Mouse (Mus musculus) heart, embryonic 13.5 days (tissue): ENCODE results near the gene Tpte. TPM values are rescaled to one million over a fixed set of nuclear protein-coding genes. Genes with fewer than 3 reads are reported as not detected.
"Not testable (repeated sequence)": the region's sequence is repeated elsewhere in the genome, so short reads cannot be mapped to it uniquely, and the experiment has no call there.

Experiments
- ATAC-seq: fragments of 200-750 bp; cut with Nextera tagmentation; 2 replicates; pipeline ENCODE4 v1.8.0; 2017; ENCODE audit warnings: moderate TSS enrichment; ENCODE audit not compliant: insufficient number of reproducible peaks, low FRiP score, low TSS enrichment; ENCODE audit errors: extremely low read depth
- H3K27ac ChIP-seq: fragments of 300-500 bp; sonication (generic); replicated peaks from 2 replicates; pipeline ENCODE4 v1.5.1; 2015; ENCODE audit warnings: moderate library complexity, mild to moderate bottlenecking, inconsistent platforms
- H3K27me3 ChIP-seq: fragments of 300-500 bp; sonication (generic); replicated peaks from 2 replicates; pipeline ENCODE4 v1.6.1; 2015; ENCODE audit warnings: mild to moderate bottlenecking, inconsistent platforms
- H3K36me3 ChIP-seq: fragments of 300-500 bp; sonication (generic); 2 replicates; pipeline ENCODE4 v1.6.1; 2015; ENCODE audit warnings: mild to moderate bottlenecking, inconsistent platforms
- H3K4me1 ChIP-seq: fragments of 300-500 bp; sonication (generic); 2 replicates; pipeline ENCODE4 v1.6.1; 2015; ENCODE audit warnings: inconsistent platforms
- H3K4me2 ChIP-seq: fragments of 300-500 bp; sonication (generic); 2 replicates; pipeline ENCODE4 v1.6.1; 2015; ENCODE audit warnings: inconsistent platforms, mild to moderate bottlenecking, moderate library complexity
- H3K4me3 ChIP-seq: fragments of 300-500 bp; sonication (generic); 2 replicates; pipeline ENCODE4 v1.5.1; 2015; ENCODE audit warnings: moderate library complexity, mild to moderate bottlenecking, inconsistent platforms
- H3K9ac ChIP-seq: fragments of 300-500 bp; sonication (generic); 2 replicates; pipeline ENCODE4 v1.6.1; 2015; ENCODE audit warnings: inconsistent platforms, mild to moderate bottlenecking, moderate library complexity
- H3K9me3 ChIP-seq: fragments of 300-500 bp; sonication (generic); 2 replicates; pipeline ENCODE4 v1.6.1; 2016; ENCODE audit warnings: inconsistent platforms
- WGBS: fragments of 180-500 bp; shearing (Covaris S2); methylation state at CpG from one replicate; pipeline ENCODE4 v1.1.7; 2015; ENCODE audit warnings: mixed read lengths; 5-methylcytosine and 5-hydroxymethylcytosine counted together
- polyA plus RNA-seq: library from polyadenylated mRNA; unstranded; fragments of >200 nt; fragmentation: Nextera tagmentation; extraction: Ambion mirVana; gene quantifications from 2 replicates; pipeline ENCODE4 v1.2.1, GENCODE M21; 2015

Tpte gene
- polyA plus RNA-seq, 1 experiment from 2014 or later: not detected

GRCm38 (mm10) chr8:22266809-22267208, 16.4 kb upstream of the Tpte start:
- no peak for ATAC-seq
- WGBS: 83% methylated on average over 3 of the region's 3 CpGs
- no peaks in the 10 kb centered on the region for H3K4me1 ChIP-seq

GRCm38 (mm10) chr8:22273142-22273541, 10.1 kb upstream of the Tpte start:
- Histone ChIP-seq H3K4me1 (0 out of 2 replicates have a peak, but pooled peaks cover 3% of the 10 kb centered on the region), H3K4me3 (no peak overlapping the region), H3K9me3 (no peaks in the 10 kb centered on the region), H3K36me3 (no peaks in the 10 kb centered on the region), H3K27me3 (no peaks in the 10 kb centered on the region), H3K27ac (no peak overlapping the region), H3K4me2 (no peak overlapping the region), H3K9ac (no peak overlapping the region)
- 69% methylated on average over 3 of the region's 3 CpGs for WGBS
- no peak for ATAC-seq

More at GRCm38 (mm10) chr8:22266809-22267208, 16.4 kb upstream of the Tpte start:
- Histone ChIP-seq H3K27me3 (no peaks in the 10 kb centered on the region), H3K9ac (no peak overlapping the region), H3K4me2 (no peak overlapping the region), H3K4me3 (no peak overlapping the region), H3K36me3 (no peaks in the 10 kb centered on the region), H3K27ac (no peak overlapping the region), H3K9me3 (no peaks in the 10 kb centered on the region)

DNA sequence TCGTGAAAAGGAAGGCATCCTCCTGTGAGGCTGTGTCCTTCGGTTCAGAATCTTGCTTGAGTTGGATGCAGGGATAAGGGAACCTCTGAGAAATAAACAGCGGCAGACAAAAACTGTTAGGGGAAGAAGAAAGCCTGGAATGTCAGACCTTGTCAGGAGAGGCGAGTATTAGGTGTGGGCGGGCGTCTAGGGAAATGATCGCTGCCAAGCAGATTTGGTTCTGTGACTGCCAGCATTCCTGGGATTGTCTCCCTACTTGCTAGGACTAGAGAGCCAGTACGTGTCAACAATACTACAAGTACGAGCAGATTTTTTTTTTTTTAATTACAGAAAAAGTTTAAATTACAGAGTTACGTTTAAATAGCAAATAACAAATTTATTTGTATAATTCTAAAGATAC, 8.6 kb upstream of the Tpte start:
- ATAC-seq: no peak
- no peak overlapping the region for H3K9ac ChIP-seq
- no peak overlapping the region for H3K4me3 ChIP-seq
- H3K27ac ChIP-seq: no peak overlapping the region
- H3K4me1 ChIP-seq: 0 out of 2 replicates have a peak, but pooled peaks cover 3% of the 10 kb centered on the region
- no peaks in the 10 kb centered on the region for H3K36me3 ChIP-seq
- H3K9me3 ChIP-seq: no peaks in the 10 kb centered on the region
- no peaks in the 10 kb centered on the region for H3K27me3 ChIP-seq
- no peak overlapping the region for H3K4me2 ChIP-seq
- 46% methylated on average over 10 of the region's 10 CpGs for WGBS

- no peaks in the 10 kb centered on the region for H3K36me3 ChIP-seq
- H3K9me3 ChIP-seq: no peaks in the 10 kb centered on the region
- H3K4me1 ChIP-seq: peaks cover 8% of the 10 kb centered on the region
- H3K27me3 ChIP-seq: 0 out of 2 replicates have a peak, but pooled peaks cover 4% of the 10 kb centered on the region
- 74% methylated on average over 2 of the region's 2 CpGs for WGBS
- ATAC-seq: no peak; the same call in 1 of the 2 replicates
- H3K4me2 ChIP-seq: no peak overlapping the region
- H3K27ac ChIP-seq: no peak overlapping the region
- H3K9ac ChIP-seq: no peak overlapping the region
- H3K4me3 ChIP-seq: no peak overlapping the region
Measured at GRCm38 (mm10) chr8:22302326-22302725, 19.1 kb downstream of the Tpte start.

DNA sequence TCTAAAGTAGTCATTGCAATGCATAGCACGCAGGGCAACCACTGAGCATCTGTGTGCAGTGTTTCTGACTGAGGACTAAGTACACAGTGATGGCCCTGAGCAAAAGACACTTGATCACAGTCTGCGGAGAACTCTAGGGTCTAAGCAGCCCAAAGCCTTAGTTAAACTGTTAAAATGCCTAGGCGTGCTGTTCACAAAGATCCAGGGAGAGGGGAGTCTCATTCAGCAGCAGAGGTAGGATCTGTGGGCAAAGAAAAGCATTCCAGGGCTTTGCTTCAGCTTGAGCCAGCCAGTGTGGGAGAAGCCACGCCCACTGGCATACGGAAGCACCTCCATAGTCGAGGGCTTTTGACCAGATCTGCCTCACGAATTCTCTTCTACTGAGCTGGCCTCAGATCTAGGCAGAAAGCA, 19.7 kb downstream of the Tpte start:
- ATAC-seq: no peak
- Histone ChIP-seq H3K4me1 (peaks cover 8% of the 10 kb centered on the region), H3K9me3 (no peaks in the 10 kb centered on the region), H3K4me2 (peak overlapping the region; percentile 66), H3K9ac (peak overlapping the region; percentile 52; the same call in 1 of the 2 replicates), H3K27me3 (0 out of 2 replicates have a peak, but pooled peaks cover 4% of the 10 kb centered on the region), H3K27ac (no peak overlapping the region), H3K36me3 (no peaks in the 10 kb centered on the region), H3K4me3 (peak overlapping the region; percentile 34)
- 25% methylated on average over 7 of the region's 7 CpGs for WGBS

DNA sequence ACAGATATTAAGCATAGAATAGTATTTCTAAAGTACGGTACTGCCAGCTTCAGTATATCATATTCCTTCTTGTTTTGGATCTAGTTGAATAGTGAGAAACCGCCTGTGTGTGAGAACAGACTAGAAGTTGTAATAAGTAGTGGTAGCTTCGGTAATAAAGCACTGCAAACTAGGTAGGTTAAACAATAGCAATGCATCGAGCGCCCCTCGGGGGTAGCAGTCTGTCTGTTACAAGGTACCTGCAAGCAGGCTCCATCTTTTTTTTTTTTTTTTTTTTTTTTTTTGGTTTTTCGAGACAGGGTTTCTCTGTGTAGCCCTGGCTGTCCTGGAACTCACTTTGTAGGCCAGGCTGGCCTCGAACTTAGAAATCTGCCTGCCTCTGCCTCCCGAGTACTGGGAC, 20.8 kb downstream of the Tpte start:
- not testable (repeated sequence) for H3K27me3 ChIP-seq, H3K9me3 ChIP-seq, H3K27ac ChIP-seq, ATAC-seq, H3K4me1 ChIP-seq, H3K9ac ChIP-seq, H3K4me3 ChIP-seq, H3K36me3 ChIP-seq, H3K4me2 ChIP-seq
- WGBS: 78% methylated on average over 9 of the region's 9 CpGs

GRCm38 (mm10) chr8:22306999-22307398, 23.8 kb downstream of the Tpte start:
- H3K36me3 ChIP-seq: no peaks in the 10 kb centered on the region
- H3K9me3 ChIP-seq: no peaks in the 10 kb centered on the region
- H3K4me2 ChIP-seq: no peak overlapping the region
- H3K27ac ChIP-seq: no peak overlapping the region
- no peak for ATAC-seq
- H3K4me3 ChIP-seq: no peak overlapping the region
- H3K4me1 ChIP-seq: peaks cover 8% of the 10 kb centered on the region
- H3K27me3 ChIP-seq: 0 out of 2 replicates have a peak, but pooled peaks cover 4% of the 10 kb centered on the region
- H3K9ac ChIP-seq: no peak overlapping the region
- 77% methylated on average over 10 of the region's 10 CpGs for WGBS

GRCm38 (mm10) chr8:22311446-22311845, 28.2 kb downstream of the Tpte start:
- H3K9ac ChIP-seq: no peak overlapping the region
- WGBS: 66% methylated on average over 9 of the region's 9 CpGs
- H3K27me3 ChIP-seq: 0 out of 2 replicates have a peak, but pooled peaks cover 4% of the 10 kb centered on the region
- no peaks in the 10 kb centered on the region for H3K4me1 ChIP-seq
- no peaks in the 10 kb centered on the region for H3K36me3 ChIP-seq
- H3K9me3 ChIP-seq: no peaks in the 10 kb centered on the region
- no peak overlapping the region for H3K27ac ChIP-seq
- H3K4me3 ChIP-seq: no peak overlapping the region
- ATAC-seq: no peak
- no peak overlapping the region for H3K4me2 ChIP-seq

- 78% methylated on average over 13 of the region's 13 CpGs for WGBS
Measured at GRCm38 (mm10) chr8:22335426-22335825, 52.2 kb downstream of the Tpte start.

GRCm38 (mm10) chr8:22359359-22359758, 76.1 kb downstream of the Tpte start:
- no peak overlapping the region for H3K27ac ChIP-seq
- H3K9me3 ChIP-seq: peaks cover 4% of the 10 kb centered on the region
- no peak overlapping the region for H3K4me3 ChIP-seq
- no peaks in the 10 kb centered on the region for H3K36me3 ChIP-seq
- WGBS: 81% methylated on average over 6 of the region's 6 CpGs
- H3K4me2 ChIP-seq: no peak overlapping the region
- no peak for ATAC-seq
- H3K9ac ChIP-seq: no peak overlapping the region
- no peaks in the 10 kb centered on the region for H3K4me1 ChIP-seq
- H3K27me3 ChIP-seq: no peaks in the 10 kb centered on the region

More at GRCm38 (mm10) chr8:22335426-22335825, 52.2 kb downstream of the Tpte start:
- no peak for ATAC-seq
- no peaks in the 10 kb centered on the region for H3K4me1 ChIP-seq
- H3K4me3 ChIP-seq: no peak overlapping the region
- H3K9me3 ChIP-seq: no peaks in the 10 kb centered on the region
- H3K9ac ChIP-seq: no peak overlapping the region
- no peak overlapping the region for H3K27ac ChIP-seq
- no peaks in the 10 kb centered on the region for H3K36me3 ChIP-seq
- no peak overlapping the region for H3K4me2 ChIP-seq
- H3K27me3 ChIP-seq: no peaks in the 10 kb centered on the region

DNA sequence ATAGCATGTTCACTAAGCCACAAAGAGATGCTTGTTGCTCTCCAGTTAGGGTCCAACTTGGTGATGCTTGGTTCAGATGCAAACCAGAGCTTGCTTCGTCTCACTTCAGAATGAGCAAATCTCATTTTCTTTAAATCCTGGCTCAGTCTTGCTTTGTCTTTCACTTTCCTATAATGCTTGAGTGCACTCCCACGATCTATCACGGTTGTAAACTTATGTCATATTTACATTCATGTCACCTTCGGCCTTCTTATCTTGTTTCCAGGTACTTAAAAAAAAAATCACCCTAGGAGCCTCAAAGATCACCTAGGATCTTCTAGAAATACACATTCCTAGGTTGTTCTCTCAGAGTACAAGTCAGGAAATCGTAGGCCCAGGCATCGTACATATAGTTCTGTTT, 76.6 kb downstream of the Tpte start:
- no peaks in the 10 kb centered on the region for H3K4me1 ChIP-seq
- H3K4me2 ChIP-seq: no peak overlapping the region
- no peak overlapping the region for H3K9ac ChIP-seq
- H3K9me3 ChIP-seq: peaks cover 4% of the 10 kb centered on the region
- WGBS: 81% methylated on average over 6 of the region's 6 CpGs
- H3K27ac ChIP-seq: no peak overlapping the region
- no peaks in the 10 kb centered on the region for H3K36me3 ChIP-seq
- H3K27me3 ChIP-seq: no peaks in the 10 kb centered on the region
- no peak overlapping the region for H3K4me3 ChIP-seq
- ATAC-seq: no peak

- H3K27me3 ChIP-seq: no peaks in the 10 kb centered on the region
- H3K4me3 ChIP-seq: no peak overlapping the region
- H3K4me2 ChIP-seq: no peak overlapping the region
- H3K36me3 ChIP-seq: peaks cover 34% of the 10 kb centered on the region
- no peak for ATAC-seq
- WGBS: 85% methylated on average over 5 of the region's 5 CpGs
- no peaks in the 10 kb centered on the region for H3K4me1 ChIP-seq
- no peaks in the 10 kb centered on the region for H3K9me3 ChIP-seq
- no peak overlapping the region for H3K9ac ChIP-seq
- H3K27ac ChIP-seq: no peak overlapping the region
Measured at GRCm38 (mm10) chr8:22376311-22376710, 93.1 kb downstream of the Tpte start.
